Mouse (Mus musculus): ENCODE results near the gene Nop16. TPM values are rescaled to one million over a fixed set of nuclear protein-coding genes. Genes with fewer than 3 reads are reported as not detected.

The Nop16 gene
- polyA plus RNA-seq, 1 experiment: 19.0 TPM

- Histone ChIP-seq H3K36me3 (ENCODE audit: control insufficient read depth, insufficient read depth, low read length) (peaks cover 16% of the 10 kb centered on the region; the same call in 1 of the 2 replicates), H3K4me3 (ENCODE audit: insufficient read depth, low read depth, low read length) (no peak overlapping the region), H3K27me3 (replicated peaks; ENCODE audit: control insufficient read depth, insufficient read depth, low read length) (no peaks in the 10 kb centered on the region), H3K4me1 (ENCODE audit: control insufficient read depth, insufficient read depth, low read length) (peaks cover 36% of the 10 kb centered on the region), H3K27ac (ENCODE audit: insufficient read depth, low read depth, low read length) (peak overlapping the region; percentile 82)
- TF ChIP-seq POLR2A (IDR thresholded peaks at IDR 0.05; ENCODE audit: low read depth, low read length): peak; percentile 26
- TF ChIP-seq CTCF (conservative IDR thresholded peaks at IDR 0.05; ENCODE audit: insufficient read depth, insufficient read length, low read depth, low read length): no peak
- 30% methylated on average over 7 of the region's 7 CpGs for WGBS
- peak; percentile 97 for DNase-seq
Measured at GRCm38 (mm10) chr13:54562562-54562961, 27.3 kb downstream of the Nop16 start.

- peak overlapping the region; percentile 72 for H3K27ac ChIP-seq (ENCODE audit: insufficient read depth, low read depth, low read length)
- H3K4me3 ChIP-seq (ENCODE audit: insufficient read depth, low read depth, low read length): no peak overlapping the region
- no peaks in the 10 kb centered on the region for H3K27me3 ChIP-seq (replicated peaks; ENCODE audit: control insufficient read depth, insufficient read depth, low read length)
- TF ChIP-seq CTCF (conservative IDR thresholded peaks at IDR 0.05; ENCODE audit: insufficient read depth, insufficient read length, low read depth, low read length): no peak
- no peak for TF ChIP-seq POLR2A (IDR thresholded peaks at IDR 0.05; ENCODE audit: low read depth, low read length)
- H3K36me3 ChIP-seq (ENCODE audit: control insufficient read depth, insufficient read depth, low read length): peaks cover 23% of the 10 kb centered on the region
- peaks cover 41% of the 10 kb centered on the region for H3K4me1 ChIP-seq (ENCODE audit: control insufficient read depth, insufficient read depth, low read length)
- 76% methylated on average over 7 of the region's 7 CpGs for WGBS
- DNase-seq: no peak
Measured at GRCm38 (mm10) chr13:54560608-54561007, 29.3 kb downstream of the Nop16 start.

- Histone ChIP-seq H3K27ac (ENCODE audit: insufficient read depth, low read depth, low read length) (peak overlapping the region; percentile 21), H3K4me3 (ENCODE audit: insufficient read depth, low read depth, low read length) (no peak overlapping the region), H3K4me1 (ENCODE audit: control insufficient read depth, insufficient read depth, low read length) (peaks cover 41% of the 10 kb centered on the region), H3K36me3 (ENCODE audit: control insufficient read depth, insufficient read depth, low read length) (peaks cover 23% of the 10 kb centered on the region), H3K27me3 (replicated peaks; ENCODE audit: control insufficient read depth, insufficient read depth, low read length) (no peaks in the 10 kb centered on the region)
- peak; percentile 69 for DNase-seq
- TF ChIP-seq POLR2A (IDR thresholded peaks at IDR 0.05; ENCODE audit: low read depth, low read length) (no peak), CTCF (conservative IDR thresholded peaks at IDR 0.05; ENCODE audit: insufficient read depth, insufficient read length, low read depth, low read length) (no peak)
- WGBS: 66% methylated on average over 2 of the region's 2 CpGs
Measured at GRCm38 (mm10) chr13:54559656-54560055, 30.2 kb downstream of the Nop16 start.

- peaks cover 25% of the 10 kb centered on the region for H3K36me3 ChIP-seq (ENCODE audit: control insufficient read depth, insufficient read depth, low read length)
- WGBS: 62% methylated on average over 1 of the region's 1 CpGs
Measured at GRCm38 (mm10) chr13:54557652-54558051, 32.2 kb downstream of the Nop16 start.

GRCm38 (mm10) chr13:54556796-54557195 lies 33.1 kb downstream of the Nop16 start:
- 60% methylated on average over 3 of the region's 3 CpGs for WGBS
- peaks cover 28% of the 10 kb centered on the region for H3K36me3 ChIP-seq (ENCODE audit: control insufficient read depth, insufficient read depth, low read length)
- H3K4me1 ChIP-seq (ENCODE audit: control insufficient read depth, insufficient read depth, low read length): peaks cover 39% of the 10 kb centered on the region
- TF ChIP-seq CTCF (conservative IDR thresholded peaks at IDR 0.05; ENCODE audit: insufficient read depth, insufficient read length, low read depth, low read length) (no peak), POLR2A (IDR thresholded peaks at IDR 0.05; ENCODE audit: low read depth, low read length) (no peak)
- H3K27me3 ChIP-seq (replicated peaks; ENCODE audit: control insufficient read depth, insufficient read depth, low read length): no peaks in the 10 kb centered on the region
- H3K27ac ChIP-seq (ENCODE audit: insufficient read depth, low read depth, low read length): no peak overlapping the region
- no peak overlapping the region for H3K4me3 ChIP-seq (ENCODE audit: insufficient read depth, low read depth, low read length)
- DNase-seq: peak; percentile 87

More at GRCm38 (mm10) chr13:54557652-54558051, 32.2 kb downstream of the Nop16 start:
- DNase-seq: peak; percentile 91
- Histone ChIP-seq H3K4me1 (ENCODE audit: control insufficient read depth, insufficient read depth, low read length) (peaks cover 39% of the 10 kb centered on the region), H3K4me3 (ENCODE audit: insufficient read depth, low read depth, low read length) (no peak overlapping the region), H3K27me3 (replicated peaks; ENCODE audit: control insufficient read depth, insufficient read depth, low read length) (no peaks in the 10 kb centered on the region), H3K27ac (ENCODE audit: insufficient read depth, low read depth, low read length) (peak overlapping the region; percentile 59)
- no peak for TF ChIP-seq POLR2A (IDR thresholded peaks at IDR 0.05; ENCODE audit: low read depth, low read length)
- no peak for TF ChIP-seq CTCF (conservative IDR thresholded peaks at IDR 0.05; ENCODE audit: insufficient read depth, insufficient read length, low read depth, low read length)

GRCm38 (mm10) chr13:54556176-54556575 lies 33.7 kb downstream of the Nop16 start:
- WGBS: 81% methylated on average over 9 of the region's 9 CpGs
- DNase-seq: no peak
- no peak overlapping the region for H3K4me3 ChIP-seq (ENCODE audit: insufficient read depth, low read depth, low read length)
- no peaks in the 10 kb centered on the region for H3K27me3 ChIP-seq (replicated peaks; ENCODE audit: control insufficient read depth, insufficient read depth, low read length)
- peaks cover 29% of the 10 kb centered on the region for H3K36me3 ChIP-seq (ENCODE audit: control insufficient read depth, insufficient read depth, low read length)
- no peak for TF ChIP-seq CTCF (conservative IDR thresholded peaks at IDR 0.05; ENCODE audit: insufficient read depth, insufficient read length, low read depth, low read length)
- no peak for TF ChIP-seq POLR2A (IDR thresholded peaks at IDR 0.05; ENCODE audit: low read depth, low read length)
- peaks cover 35% of the 10 kb centered on the region; the same call in 1 of the 2 replicates for H3K4me1 ChIP-seq (ENCODE audit: control insufficient read depth, insufficient read depth, low read length)
- H3K27ac ChIP-seq (ENCODE audit: insufficient read depth, low read depth, low read length): no peak overlapping the region

- TF ChIP-seq CTCF (conservative IDR thresholded peaks at IDR 0.05; ENCODE audit: insufficient read depth, insufficient read length, low read depth, low read length) (no peak), POLR2A (IDR thresholded peaks at IDR 0.05; ENCODE audit: low read depth, low read length) (no peak)
- H3K27me3 ChIP-seq (replicated peaks; ENCODE audit: control insufficient read depth, insufficient read depth, low read length): no peaks in the 10 kb centered on the region
- peaks cover 12% of the 10 kb centered on the region; the same call in 1 of the 2 replicates for H3K4me1 ChIP-seq (ENCODE audit: control insufficient read depth, insufficient read depth, low read length)
- DNase-seq: peak; percentile 58
- WGBS: 46% methylated on average over 7 of the region's 7 CpGs
- H3K27ac ChIP-seq (ENCODE audit: insufficient read depth, low read depth, low read length): no peak overlapping the region
- no peak overlapping the region for H3K4me3 ChIP-seq (ENCODE audit: insufficient read depth, low read depth, low read length)
- H3K36me3 ChIP-seq (ENCODE audit: control insufficient read depth, insufficient read depth, low read length): peaks cover 18% of the 10 kb centered on the region
Measured at GRCm38 (mm10) chr13:54548036-54548435, 41.9 kb downstream of the Nop16 start.

Other genes starting within 250 kb of the Nop16 start
- gene Cplx2, start 218.7 kb downstream of the Nop16 start, polyA plus RNA-seq (2012; rRNA removed): 11.8 and 15.5 TPM in 2 replicates
- gene Thoc3, start 121.2 kb downstream of the Nop16 start, polyA plus RNA-seq (2012; rRNA removed): 20.3 and 28.2 TPM in 2 replicates
- gene Simc1, start 86.3 kb downstream of the Nop16 start, polyA plus RNA-seq (2012; rRNA removed): 7.5 and 9.1 TPM in 2 replicates
- 701 and 716 TPM in 2 replicates for gene 4833439L19Rik, start 24.7 kb downstream of the Nop16 start, polyA plus RNA-seq (2012; rRNA removed)
- gene Arl10, start 15.1 kb downstream of the Nop16 start, polyA plus RNA-seq (2012; rRNA removed): 20.1 and 23.3 TPM in 2 replicates
- gene Higd2a, start 117 bp upstream of the Nop16 start, polyA plus RNA-seq (2012; rRNA removed): 365 and 419 TPM in 2 replicates
- gene Cltb, start 21.3 kb upstream of the Nop16 start, polyA plus RNA-seq (2012; rRNA removed): 102 and 119 TPM in 2 replicates
- gene Faf2, start 31.7 kb upstream of the Nop16 start, polyA plus RNA-seq (2012; rRNA removed): 26.3 and 27.9 TPM in 2 replicates
- gene Rnf44, start 103.8 kb upstream of the Nop16 start, polyA plus RNA-seq (2012; rRNA removed): 191 and 192 TPM in 2 replicates
- gene Cdhr2, start 111.4 kb upstream of the Nop16 start, polyA plus RNA-seq (2012; rRNA removed): 31.3 and 37.9 TPM in 2 replicates
- gene Gprin1, start 159.8 kb upstream of the Nop16 start, polyA plus RNA-seq (2012; rRNA removed): 0.03 and 0.04 TPM in 2 replicates
- gene Sncb, start 176.5 kb upstream of the Nop16 start, polyA plus RNA-seq (2012; rRNA removed): 0.15 and 0.41 TPM in 2 replicates
- not detected in 2 replicates for gene Eif4e1b, start 193.9 kb upstream of the Nop16 start, polyA plus RNA-seq (2012; rRNA removed)
- 10.0 and 12.6 TPM in 2 replicates for gene Tspan17, start 199.3 kb upstream of the Nop16 start, polyA plus RNA-seq (2012; rRNA removed)